Mouse (Mus musculus) spleen, postnatal 4 days (tissue): Measurements from ENCODE around the gene Cib1.

ENCODE experiments used
- DNase-seq, 2 experiments: peaks; one replicate each; pipeline ENCODE4 v3.0.0; 2022; ENCODE audit warnings: low spot score in 2 of 2

Cib1 gene

GRCm38 (mm10) chr7:80201888-80202540 lies 30.6 kb downstream of the Cib1 start:
- DNase-seq = no peak

- DNase-seq = no peak
These were observed 31.6 kb downstream of the Cib1 start for GRCm38 (mm10) chr7:80200963-80201539.

DNA sequence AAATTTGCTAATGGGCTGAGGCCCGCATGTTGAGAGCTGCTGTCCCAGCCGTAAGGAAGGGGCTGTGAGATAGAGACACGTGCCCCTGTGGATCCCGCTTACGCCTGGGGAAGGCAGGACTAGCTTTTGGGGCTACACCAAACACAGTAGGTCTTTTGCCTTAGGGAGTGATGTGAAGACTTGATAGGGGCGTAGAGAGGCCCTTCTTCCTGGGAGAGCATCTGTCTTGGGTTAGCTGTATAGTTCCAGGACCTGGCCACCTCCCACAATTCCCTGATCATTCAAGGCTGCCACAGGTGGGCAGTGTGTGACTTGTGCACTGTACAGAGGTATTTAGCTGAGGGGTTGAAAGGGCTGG lies 32.0 kb downstream of the Cib1 start:
- peak in 1 of 2 experiments; percentile 66 for DNase-seq

- peak in 1 of 2 experiments; percentile 67 for DNase-seq
These were observed 32.6 kb downstream of the Cib1 start for GRCm38 (mm10) chr7:80199851-80200587.

GRCm38 (mm10) chr7:80199286-80199685 lies 33.3 kb downstream of the Cib1 start:
- peak in 1 of 2 experiments; percentile 70 for DNase-seq

DNA sequence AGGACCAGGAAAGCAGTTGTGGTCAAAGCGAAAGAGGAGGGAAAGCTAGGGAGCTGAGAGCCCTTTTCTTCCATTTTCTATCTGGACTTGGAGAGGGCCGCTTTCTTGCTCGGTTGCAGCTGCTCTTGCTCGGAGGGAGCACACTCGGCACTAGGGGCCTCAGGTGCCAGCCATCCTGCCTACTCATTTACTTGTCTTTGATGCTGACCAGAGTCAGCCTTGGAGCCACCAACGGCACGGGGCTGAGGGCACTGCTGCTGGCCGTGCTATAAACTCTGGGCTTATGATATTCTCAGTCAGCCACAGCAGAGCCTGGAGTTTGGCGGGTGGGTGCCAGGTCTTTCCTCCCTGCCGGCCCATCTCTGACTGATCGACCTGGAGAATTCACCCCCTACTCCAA lies 33.8 kb downstream of the Cib1 start:
- peak; percentile 48 to 81 for DNase-seq

DNA sequence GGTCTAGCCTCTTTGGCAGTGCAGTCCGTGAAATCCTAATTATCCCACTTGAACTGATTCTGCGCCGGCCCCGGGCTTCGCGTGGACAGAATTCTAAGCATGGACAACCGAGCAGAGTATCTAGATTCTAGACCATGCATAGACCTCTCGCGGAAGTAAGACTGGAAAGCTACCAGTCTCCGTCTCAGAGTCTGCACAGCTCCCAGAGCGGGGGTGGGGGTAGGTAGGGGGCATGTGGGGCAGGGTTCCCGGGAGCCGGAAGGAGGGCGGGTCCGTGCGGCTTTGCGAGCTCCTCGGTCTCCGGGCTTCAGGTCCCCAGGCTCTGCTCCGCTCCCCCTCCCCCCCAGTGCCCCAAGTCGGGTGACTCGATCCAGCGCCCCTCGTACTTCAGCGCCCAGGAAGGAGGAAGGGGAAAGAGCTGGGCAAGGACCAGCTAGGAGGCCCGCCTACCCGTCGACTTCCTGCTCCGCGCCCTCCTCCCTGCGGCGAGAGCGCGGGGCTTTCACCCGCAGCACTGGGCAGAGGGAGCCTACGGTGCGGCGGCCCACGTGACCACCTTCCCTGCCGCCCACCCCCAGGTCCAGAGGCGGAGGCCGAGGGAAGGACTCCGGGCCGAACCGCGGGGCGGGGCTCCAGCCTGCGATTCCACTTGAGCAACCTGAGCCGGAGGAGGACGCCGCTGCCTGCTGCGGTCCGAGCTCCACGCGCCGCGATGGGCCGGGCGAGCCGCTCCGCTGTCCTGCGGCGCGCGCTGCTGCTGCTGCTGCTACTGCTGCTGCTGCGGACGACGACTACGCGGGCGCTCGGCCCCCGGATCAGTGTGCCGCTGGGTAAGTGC lies 34.5 kb downstream of the Cib1 start:
- peak; percentile 82 to 91 for DNase-seq

GRCm38 (mm10) chr7:80197371-80197770 lies 35.2 kb downstream of the Cib1 start:
- DNase-seq = peak; percentile 66 to 80

DNA sequence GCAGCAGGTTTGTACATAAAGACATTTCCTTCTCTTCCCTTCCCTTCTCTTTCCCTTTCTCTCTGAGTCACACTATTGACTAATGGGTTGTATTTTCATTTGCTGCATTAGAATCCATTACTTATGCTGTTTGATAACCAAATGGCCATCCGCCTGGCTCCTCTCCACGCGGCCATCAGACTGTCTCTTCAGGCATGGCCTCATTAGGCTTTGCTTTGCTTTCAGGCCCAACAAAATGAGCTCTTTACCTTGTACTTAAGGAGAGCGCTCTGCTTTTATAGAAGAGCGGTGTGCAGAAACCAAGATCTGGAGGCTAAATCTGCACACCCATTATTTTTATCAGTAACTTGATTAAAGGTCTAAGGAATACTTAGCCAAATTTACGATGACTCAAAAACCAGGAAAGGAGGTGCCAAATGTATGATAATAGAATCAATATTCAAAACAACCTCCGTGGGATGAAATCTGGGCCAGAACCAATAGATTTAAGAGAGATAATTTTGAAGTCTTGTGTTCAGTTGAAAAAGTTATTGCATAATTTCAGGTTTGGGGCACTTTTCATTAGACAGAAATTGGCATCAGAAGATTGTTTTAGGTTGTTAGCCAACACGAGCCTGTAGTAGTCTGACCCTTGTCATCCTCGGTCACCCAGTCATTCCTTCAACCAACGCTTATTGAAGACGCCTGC lies 36.9 kb downstream of the Cib1 start:
- no peak for DNase-seq

- no peak for DNase-seq
These were observed 37.5 kb downstream of the Cib1 start for GRCm38 (mm10) chr7:80195146-80195545.

DNA sequence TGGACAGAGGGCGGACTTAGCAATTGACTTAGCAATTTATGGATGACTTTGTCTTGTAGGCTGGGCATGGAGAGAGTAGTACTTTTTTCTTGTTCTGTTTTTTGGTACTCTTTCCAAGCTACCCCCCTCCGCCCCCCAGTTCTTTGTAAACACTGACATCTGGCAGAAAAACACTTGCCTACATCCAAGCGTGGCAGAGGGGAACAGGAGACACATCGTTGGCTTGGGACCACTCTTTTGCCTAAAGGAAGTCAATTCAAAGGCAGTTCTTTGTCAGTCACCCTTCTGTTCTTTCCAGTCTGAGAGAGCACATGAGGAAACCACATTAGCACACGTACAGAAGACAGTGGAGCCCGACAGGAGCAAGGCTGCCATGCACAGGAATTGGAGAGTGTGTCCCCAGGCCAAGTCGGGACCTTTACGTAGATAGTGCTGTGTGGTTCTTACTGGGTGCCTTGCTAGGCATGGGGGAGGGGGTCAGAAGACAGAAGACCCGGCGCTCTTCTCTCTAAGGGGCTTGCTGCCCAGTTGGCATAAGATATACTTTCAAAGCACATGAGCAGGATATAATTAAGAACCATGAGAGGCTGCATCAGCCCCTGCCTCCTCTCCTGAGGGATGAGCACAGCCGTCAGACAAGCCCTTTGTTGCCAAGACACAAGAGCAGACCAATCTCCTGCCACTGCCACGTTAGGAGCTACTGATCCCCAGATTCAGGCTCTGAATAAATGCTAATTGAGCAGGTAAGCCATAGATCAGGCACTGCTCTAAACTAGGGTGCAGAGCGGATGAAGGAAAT lies 38.5 kb downstream of the Cib1 start:
- no peak for DNase-seq

DNA sequence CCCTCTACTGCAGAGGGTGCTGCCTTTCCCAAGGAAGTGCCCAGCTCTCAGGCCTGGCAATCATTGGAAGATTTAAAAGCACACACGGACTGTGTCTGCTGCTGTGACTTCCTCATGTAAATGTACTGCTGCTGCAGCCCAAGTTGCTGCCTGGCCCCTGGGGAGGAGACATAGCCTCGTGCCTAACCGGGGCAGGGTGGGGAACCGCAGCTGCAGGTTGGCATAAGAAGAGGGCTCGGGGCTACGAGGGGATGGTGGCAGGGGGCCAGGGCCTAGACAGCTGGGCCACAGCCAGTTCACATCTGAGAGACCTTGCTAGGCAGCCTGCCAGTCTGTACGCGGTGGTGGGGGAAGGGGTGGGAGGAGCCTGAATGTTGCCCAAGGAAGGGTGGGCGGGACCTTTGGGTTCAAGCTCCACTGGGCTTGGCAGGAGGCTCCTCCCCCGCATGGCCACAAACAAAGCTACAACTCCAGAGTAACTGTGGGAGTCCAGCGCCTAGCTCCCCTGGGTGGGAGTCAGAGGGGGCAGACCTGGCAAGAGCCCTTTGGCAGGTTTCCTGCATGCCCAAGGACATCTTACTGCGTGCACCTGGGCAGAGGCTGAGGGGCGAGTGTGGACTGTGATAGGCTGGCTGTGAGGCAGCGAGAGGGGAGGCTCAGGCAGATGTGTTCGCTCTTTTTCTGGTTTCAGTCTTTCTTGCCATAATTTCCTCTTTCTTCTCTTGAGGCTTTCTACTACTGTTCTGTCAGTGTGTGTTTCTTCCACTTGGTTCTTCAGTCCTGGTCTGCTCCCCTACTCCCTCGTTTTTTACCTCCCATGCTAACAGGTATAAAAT lies 40.2 kb downstream of the Cib1 start:
- peak; percentile 91 to 92 for DNase-seq

- peak; percentile 73 to 85 for DNase-seq
These were observed 41.2 kb downstream of the Cib1 start for GRCm38 (mm10) chr7:80191455-80191854.

DNA sequence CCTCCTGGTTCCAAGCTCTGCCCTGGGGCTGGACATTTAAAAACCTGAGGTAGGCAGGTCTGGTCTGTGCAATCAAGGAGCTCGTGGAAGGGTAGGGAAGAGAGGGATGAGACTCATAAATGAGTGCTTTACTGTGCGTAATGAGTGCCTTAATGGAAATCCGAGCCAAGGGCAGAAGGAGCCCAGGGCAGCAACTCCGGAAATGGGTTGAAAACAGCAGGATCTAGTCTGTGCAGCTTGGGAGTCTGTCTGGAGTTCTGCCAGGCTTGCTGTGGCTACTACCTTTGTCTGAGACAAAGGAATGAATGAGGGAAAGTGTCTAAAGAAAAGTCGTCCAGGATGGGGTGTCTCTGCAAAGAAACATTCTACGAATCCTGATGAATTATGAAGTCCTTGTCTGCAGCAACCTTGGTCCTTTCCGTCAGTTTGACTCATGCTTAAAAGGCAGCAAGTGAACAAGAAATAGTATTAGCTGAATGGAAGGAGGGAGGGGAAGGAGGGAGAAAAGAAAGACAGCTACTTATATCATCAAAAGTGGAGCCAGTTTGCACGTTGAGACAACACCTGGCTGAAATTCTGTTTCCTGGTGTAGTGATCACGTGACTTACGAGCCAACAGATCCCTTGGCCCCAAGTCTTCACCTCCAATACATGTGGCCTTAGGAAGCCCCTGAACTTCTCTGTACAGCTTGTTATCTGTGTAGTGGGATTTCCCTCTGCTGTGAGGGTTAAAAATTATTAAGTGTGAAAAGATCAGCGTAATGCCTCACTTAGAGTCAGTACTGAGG lies 43.3 kb downstream of the Cib1 start:
- DNase-seq = no peak

GRCm38 (mm10) chr7:80188579-80189125 lies 44.0 kb downstream of the Cib1 start:
- no peak for DNase-seq

DNA sequence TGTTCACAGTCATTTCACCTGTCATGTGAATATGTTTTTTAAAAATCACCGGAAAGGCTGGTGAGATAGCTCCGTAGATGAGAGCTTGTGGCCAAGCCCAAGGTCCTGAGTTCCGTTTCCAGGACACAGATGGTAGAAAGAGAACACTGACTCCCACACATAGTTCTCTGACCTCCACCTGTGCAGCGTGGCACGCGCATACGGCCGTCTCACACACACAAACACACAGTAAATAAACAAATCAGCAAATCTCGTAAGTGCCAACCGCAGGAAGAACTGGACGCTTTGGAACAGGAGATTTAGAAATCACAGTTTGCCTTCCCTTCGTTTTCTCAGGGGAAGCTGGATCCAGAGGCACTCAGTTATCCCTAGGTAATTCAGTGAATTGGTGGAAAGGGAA lies 45.1 kb downstream of the Cib1 start:
- no peak for DNase-seq

GRCm38 (mm10) chr7:80186531-80187296 lies 45.9 kb downstream of the Cib1 start, which contains the start of gene Sema4b:
TSS of gene Sema4b (plus strand) at chr7:80186841.
- DNase-seq = peak; percentile 81 to 90

DNA sequence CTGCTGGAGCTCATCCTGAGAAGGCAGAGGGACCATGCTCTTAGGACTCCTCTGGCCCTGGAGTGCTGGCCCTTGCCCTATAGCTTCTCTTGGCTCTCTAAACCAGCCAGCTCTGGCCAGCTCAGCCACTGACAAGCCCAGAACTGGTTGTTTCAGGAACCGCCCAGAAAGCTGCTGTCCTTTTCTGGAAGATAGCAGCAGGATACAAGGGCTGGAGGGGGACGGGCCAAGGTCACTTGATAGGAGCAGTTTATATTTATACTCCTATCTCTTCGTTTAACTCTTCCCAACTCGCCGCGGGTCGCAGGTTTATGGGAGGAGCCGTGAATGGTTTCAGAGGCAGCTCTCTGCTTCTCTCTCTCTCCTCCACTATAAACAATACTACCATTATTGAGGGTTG lies 46.6 kb downstream of the Cib1 start:
- DNase-seq = peak; percentile 73 to 81
